Mouse (Mus musculus) ES-E14 (cell line): ENCODE measurements at regions not wholly inside any gene's neighbourhood (a gene's known extent, or its start where the extent isn't known, plus 50 kb on each side); places are given as distances from the start of the nearest gene placed in this dataset.
"Not testable (repeated sequence)": the region's sequence is repeated elsewhere in the genome, so short reads cannot be mapped to it uniquely, and the experiment has no call there.

ENCODE experiments used
- DNase-seq: peaks from one replicate; pipeline ENCODE4 v3.0.0-alpha.2; 2013; ENCODE audit warnings: low read depth, low spot score
- H3K27ac ChIP-seq: 2 replicates; pipeline ENCODE4 v1.5.1; 2012; ENCODE audit warnings: low read depth, mild to moderate bottlenecking, low read length, moderate library complexity, mixed read lengths; ENCODE audit not compliant: poor library complexity, insufficient read depth, severe bottlenecking
- H3K36me3 ChIP-seq: 2 replicates; pipeline ENCODE4 v1.6.1; 2012; ENCODE audit warnings: mild to moderate bottlenecking, low read length, moderate library complexity, mixed read lengths; ENCODE audit not compliant: control insufficient read depth, poor library complexity, insufficient read depth, severe bottlenecking
- H3K4me1 ChIP-seq, 2 experiments: fragments of 150-350 bp in 1 of 2; sonication (generic) in 1 of 2; 2 replicates each; pipeline ENCODE4 v1.6.1; 2012; ENCODE audit warnings: low read length in 2 of 2, mild to moderate bottlenecking in 1 of 2, mixed read lengths in 1 of 2; ENCODE audit not compliant: control insufficient read depth in 2 of 2, insufficient read depth in 2 of 2, poor library complexity in 1 of 2
- H3K4me3 ChIP-seq, 2 experiments: fragments of 150-350 bp in 1 of 2; sonication (generic) in 1 of 2; 2 replicates each; pipeline ENCODE4 v1.5.1; 2012; ENCODE audit warnings: low read length in 2 of 2, low read depth in 1 of 2, mild to moderate bottlenecking in 1 of 2, mixed read lengths in 1 of 2; ENCODE audit not compliant: insufficient read depth in 1 of 2, poor library complexity in 1 of 2, severe bottlenecking in 1 of 2
- H3K9ac ChIP-seq: 2 replicates; pipeline ENCODE4 v1.6.1; 2012; ENCODE audit warnings: low read depth, mild to moderate bottlenecking, low read length, mixed read lengths; ENCODE audit not compliant: poor library complexity, insufficient read depth, severe bottlenecking
- H3K9me3 ChIP-seq: fragments of 150-350 bp; sonication (generic); 2 replicates; pipeline ENCODE4 v1.6.1; 2012; ENCODE audit warnings: low read depth, mild to moderate bottlenecking, low read length; ENCODE audit not compliant: control insufficient read depth, insufficient read depth
- CHD2 ChIP-seq: IDR thresholded peaks from 2 replicates; pipeline ENCODE4 v1.6.1; 2014; ENCODE audit warnings: mild to moderate bottlenecking, low read depth, low read length, inconsistent platforms
- HCFC1 ChIP-seq: IDR thresholded peaks from 2 replicates; pipeline ENCODE4 v1.6.1; 2012; ENCODE audit warnings: low read length, inconsistent platforms, borderline replicate concordance; ENCODE audit not compliant: insufficient read depth
- MAFK ChIP-seq: IDR thresholded peaks from 2 replicates; pipeline ENCODE4 v1.6.1; 2014; ENCODE audit warnings: mild to moderate bottlenecking, low read depth, low read length, inconsistent platforms; ENCODE audit not compliant: insufficient read depth
- ZC3H11A ChIP-seq: IDR thresholded peaks from 2 replicates; pipeline ENCODE4 v1.6.1; 2012; ENCODE audit warnings: low read depth, mild to moderate bottlenecking, inconsistent platforms, low read length, borderline replicate concordance
- ZNF384 ChIP-seq: IDR thresholded peaks from 2 replicates; pipeline ENCODE4 v1.6.1; 2012; ENCODE audit warnings: low read depth, low read length, inconsistent platforms
- in situ Hi-C, 2 experiments: fragments of 600-800 bp; cut with MboI; formaldehyde crosslinking; loops; one replicate each; pipeline ENCODE4 v1.15.1; 2025; ENCODE audit warnings: low sequenced_read_pairs in 2 of 2, inconsistent platforms in 1 of 2; ENCODE audit not compliant: unreplicated experiment in 2 of 2

- Histone ChIP-seq H3K36me3 (no peaks in the 10 kb centered on the region), H3K4me3 (no peak overlapping the region), H3K9ac (no peak overlapping the region), H3K9me3 (no peaks in the 10 kb centered on the region), H3K4me1 (no peaks in the 10 kb centered on the region), H3K27ac (no peak overlapping the region)
- in situ Hi-C loops, result no loop called here
- TF ChIP-seq ZNF384 (no peak), CHD2 (no peak), ZC3H11A (no peak), HCFC1 (no peak), MAFK (no peak)
- DNase-seq, result no peak
These were observed 73.3 kb upstream of the C6 start for GRCm38 (mm10) chr15:4653706-4654105.

- H3K4me3 ChIP-seq, result peak overlapping the region; percentile 16 to 30; a peak in 1 of 4 replicates
- DNase-seq, result peak; percentile 24
- H3K9me3 ChIP-seq, H3K36me3 ChIP-seq, H3K27ac ChIP-seq, in situ Hi-C loops, H3K4me1 ChIP-seq, H3K9ac ChIP-seq: not testable (repeated sequence)
These were observed 54.1 kb upstream of the C6 start for GRCm38 (mm10) chr15:4672859-4673258.
